Mouse (Mus musculus): ENCODE measurements around the gene Elfn2.

GRCm38 (mm10) chr15:78755966-78756725 lies 37.6 kb upstream of the Elfn2 start:
- TF ChIP-seq CTCF (conservative IDR thresholded peaks at IDR 0.05; ENCODE audit: low read length) = no peak
- no peak for TF ChIP-seq NANOG (IDR thresholded peaks at IDR 0.05; ENCODE audit: borderline replicate concordance, low read length)
- TF ChIP-seq POU5F1 (IDR thresholded peaks at IDR 0.05; ENCODE audit: borderline replicate concordance, low read length) = no peak
